Mouse (Mus musculus): ENCODE measurements around the gene Utp6. TPM values are rescaled to one million over a fixed set of nuclear protein-coding genes. Genes with fewer than 3 reads are reported as not detected.

The Utp6 gene
- total RNA-seq, 4 experiments from 2014 or later, result 25.7 to 35.9 (median 28.6) TPM

DNA sequence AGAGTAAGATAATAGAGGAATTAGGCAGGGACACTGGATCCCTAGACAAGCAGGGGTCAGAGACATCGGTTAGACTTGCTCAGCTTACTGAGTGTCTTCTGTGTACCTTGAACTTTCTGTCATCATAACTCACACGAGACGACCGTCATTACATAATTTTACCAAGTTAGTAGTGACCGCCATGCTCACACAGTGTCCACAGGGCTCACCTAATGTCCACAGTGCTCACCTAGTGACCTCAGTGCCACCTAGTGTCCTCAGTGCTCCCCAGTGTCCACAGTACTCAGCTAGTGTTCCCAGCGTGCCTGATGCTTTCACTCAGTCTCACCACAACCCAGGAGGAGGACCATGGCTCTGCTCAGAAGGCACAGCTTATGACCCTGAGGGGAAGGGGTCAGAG is 77.4 kb downstream of the Utp6 start:
- no peak for DNase-seq (ENCODE audit: low spot score in 2 of 2)

Other genes starting within 250 kb of the Utp6 start
- gene Suz12, start 30.7 kb upstream of the Utp6 start, total RNA-seq (2022), result 10 to 100 TPM; 35.1 to 45.0 (median 42.2) TPM
- gene Crlf3, start 118.6 kb upstream of the Utp6 start, total RNA-seq (2022), result 10 to 100 TPM; 18.9 to 24.8 (median 22.4) TPM
- 1 to 10 TPM; 2.8 to 4.7 (median 3.3) TPM for gene Atad5, start 127.0 kb upstream of the Utp6 start, total RNA-seq (2022)
- 10 to 100 TPM; 10.1 to 12.9 (median 11.5) TPM for gene Tefm, start 179.8 kb upstream of the Utp6 start, total RNA-seq (2022)
- gene Adap2, start 191.7 kb upstream of the Utp6 start, total RNA-seq (2022), result 10 to 100 TPM in 2 of 4 experiments, 1 to 10 TPM in 2; 6.9 to 15.1 (median 9.9) TPM
- 1 to 10 TPM; 4.9 to 7.3 (median 5.6) TPM for gene Rnf135, start 221.5 kb upstream of the Utp6 start, total RNA-seq (2022)
- gene Rhot1, start 246.6 kb upstream of the Utp6 start, total RNA-seq (2022), result 10 to 100 TPM; 61.3 to 76.0 (median 67.7) TPM

Data from layer of hippocampus, adult 8-10 months (tissue).